Mouse (Mus musculus) layer of hippocampus, adult 11-12 months (tissue): ENCODE data around the gene Ranbp17.

Experiments
- DNase-seq: peaks from one replicate; pipeline ENCODE4 v3.0.0; 2022; ENCODE audit warnings: low spot score

The Ranbp17 gene

DNA sequence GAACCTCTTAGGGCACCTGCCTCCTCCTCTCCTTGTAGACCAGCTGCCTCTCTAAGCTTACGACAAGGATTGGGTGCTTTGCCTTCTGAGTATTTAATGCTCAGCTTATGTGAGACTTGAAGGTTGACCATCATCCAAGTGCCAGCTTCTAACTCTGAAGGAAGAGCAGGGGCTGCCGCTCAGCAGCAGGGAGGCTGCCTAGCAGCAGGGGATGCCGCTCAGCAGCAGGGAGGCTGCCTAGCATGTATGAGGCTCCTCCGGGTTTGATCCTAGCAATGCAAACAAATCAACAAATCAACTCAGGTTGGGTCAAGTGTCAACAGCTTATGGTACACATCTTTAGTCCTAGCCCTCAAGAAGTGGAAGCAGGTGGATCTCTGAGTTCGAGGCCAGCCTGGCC lies 281.5 kb downstream of the Ranbp17 start:
- no peak for DNase-seq

- no peak for DNase-seq
These were observed 285.4 kb downstream of the Ranbp17 start for GRCm38 (mm10) chr11:33228186-33228585.

DNA sequence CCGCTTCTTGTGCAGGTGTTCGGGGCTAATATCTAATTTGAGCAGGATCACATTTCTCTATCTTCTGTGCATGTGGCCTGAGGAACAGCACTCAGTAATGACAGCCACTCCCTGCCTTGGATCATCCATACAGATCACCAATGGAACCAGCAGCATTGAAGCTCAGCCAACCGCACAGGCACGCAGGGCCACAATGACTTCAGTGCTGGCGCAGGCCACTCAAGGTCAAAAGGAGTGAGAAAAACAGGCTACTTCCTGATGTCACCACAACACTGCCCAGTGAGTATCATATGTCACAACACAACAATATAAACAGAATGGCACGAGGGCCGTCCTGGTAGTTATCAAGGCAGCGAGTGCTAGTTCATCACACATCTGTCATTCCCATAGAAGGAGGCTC lies 287.0 kb downstream of the Ranbp17 start:
- DNase-seq, result no peak

GRCm38 (mm10) chr11:33221566-33222365 lies 291.8 kb downstream of the Ranbp17 start:
- DNase-seq, result no peak

DNA sequence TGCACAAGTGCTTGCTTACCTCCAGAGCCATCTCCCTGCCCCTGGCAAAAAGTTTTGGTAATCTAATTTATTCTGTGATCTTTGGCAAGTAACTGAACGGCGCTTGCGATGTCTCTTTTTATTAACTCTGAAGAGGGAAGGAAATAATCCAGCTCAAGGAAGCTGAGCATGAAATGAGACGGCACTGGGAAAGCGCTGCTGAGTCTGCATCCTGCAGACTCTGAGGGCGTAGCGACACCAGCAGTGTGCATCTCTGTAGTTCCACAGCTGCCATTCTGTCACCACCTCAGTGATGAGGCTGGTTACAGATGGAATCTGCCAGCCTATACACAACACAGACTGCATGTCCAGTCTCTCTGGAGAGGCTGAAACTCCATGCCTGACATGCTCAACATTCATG lies 292.8 kb downstream of the Ranbp17 start:
- DNase-seq, result no peak

DNA sequence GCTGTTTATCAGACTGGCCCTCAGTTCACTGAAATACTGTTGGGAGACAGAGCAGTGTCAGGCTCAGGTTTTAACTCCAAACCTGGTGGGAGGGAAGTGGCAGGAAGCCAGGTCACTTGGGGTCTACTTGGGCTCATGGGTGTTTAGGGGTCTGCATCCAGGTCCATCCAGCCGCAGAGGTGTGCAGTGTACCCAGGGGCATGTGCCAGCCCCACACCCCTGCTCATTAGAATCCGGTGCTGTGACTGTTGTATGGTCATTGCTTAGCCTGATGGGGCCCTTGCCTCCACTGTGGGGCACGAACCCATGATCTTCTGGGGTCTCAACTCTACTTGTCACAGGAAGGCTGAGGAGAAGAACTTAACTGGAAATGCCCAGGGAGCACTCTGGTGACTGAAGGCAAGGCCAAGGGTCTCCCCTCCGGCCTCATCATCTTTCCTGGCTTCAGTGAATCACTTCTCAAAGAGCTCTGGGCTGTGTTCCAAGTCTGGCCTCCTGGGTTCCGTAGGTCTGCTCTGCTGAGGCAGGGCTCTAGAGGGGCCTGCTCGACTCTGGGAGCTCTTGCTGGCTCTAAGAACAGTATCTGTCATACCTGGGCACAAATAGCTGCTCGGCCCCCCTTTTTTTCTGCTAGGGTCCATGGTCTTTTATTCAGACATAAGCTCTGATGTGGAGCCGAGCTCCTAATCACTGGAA lies 296.0 kb downstream of the Ranbp17 start:
- DNase-seq, result no peak

DNA sequence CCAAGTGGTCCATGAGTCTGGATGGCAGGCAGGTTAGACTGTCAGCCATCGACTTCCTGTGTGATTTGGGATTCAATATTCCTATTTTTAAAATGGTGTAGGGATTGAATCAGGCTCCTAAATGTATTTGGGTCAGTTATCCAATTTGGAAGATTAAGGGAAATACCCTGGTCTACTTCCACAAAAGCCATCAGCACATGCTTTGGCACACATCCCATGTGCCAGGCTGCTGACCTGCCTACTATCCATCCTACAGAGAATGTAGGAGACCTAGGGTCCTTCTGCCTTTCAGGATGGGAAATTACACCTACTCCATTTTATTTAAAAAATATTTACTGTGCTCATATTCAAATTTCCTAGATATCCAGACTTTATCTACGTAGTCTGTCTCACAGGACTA lies 306.1 kb downstream of the Ranbp17 start:
- DNase-seq, result no peak

- DNase-seq, result no peak
These were observed 308.6 kb downstream of the Ranbp17 start for GRCm38 (mm10) chr11:33204966-33205365.

DNA sequence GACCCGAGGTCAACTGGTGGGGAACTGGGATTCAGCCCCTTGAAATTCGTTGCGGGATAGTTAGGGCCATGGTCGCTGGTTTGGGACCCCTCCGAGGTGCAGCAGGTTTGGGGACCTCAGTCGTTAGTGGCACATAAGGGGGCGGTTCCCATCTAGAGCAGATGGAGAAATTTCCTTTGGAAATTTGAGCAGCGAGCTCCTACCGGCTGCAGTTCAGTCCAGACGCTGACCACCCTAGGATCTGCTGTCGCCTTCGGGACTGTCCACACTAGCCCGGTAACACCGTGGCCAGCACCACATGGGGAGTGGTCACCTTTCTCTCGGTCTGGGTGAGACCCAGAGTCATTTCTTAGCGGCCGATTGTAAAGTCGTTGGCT lies 309.2 kb downstream of the Ranbp17 start:
- no peak for DNase-seq

DNA sequence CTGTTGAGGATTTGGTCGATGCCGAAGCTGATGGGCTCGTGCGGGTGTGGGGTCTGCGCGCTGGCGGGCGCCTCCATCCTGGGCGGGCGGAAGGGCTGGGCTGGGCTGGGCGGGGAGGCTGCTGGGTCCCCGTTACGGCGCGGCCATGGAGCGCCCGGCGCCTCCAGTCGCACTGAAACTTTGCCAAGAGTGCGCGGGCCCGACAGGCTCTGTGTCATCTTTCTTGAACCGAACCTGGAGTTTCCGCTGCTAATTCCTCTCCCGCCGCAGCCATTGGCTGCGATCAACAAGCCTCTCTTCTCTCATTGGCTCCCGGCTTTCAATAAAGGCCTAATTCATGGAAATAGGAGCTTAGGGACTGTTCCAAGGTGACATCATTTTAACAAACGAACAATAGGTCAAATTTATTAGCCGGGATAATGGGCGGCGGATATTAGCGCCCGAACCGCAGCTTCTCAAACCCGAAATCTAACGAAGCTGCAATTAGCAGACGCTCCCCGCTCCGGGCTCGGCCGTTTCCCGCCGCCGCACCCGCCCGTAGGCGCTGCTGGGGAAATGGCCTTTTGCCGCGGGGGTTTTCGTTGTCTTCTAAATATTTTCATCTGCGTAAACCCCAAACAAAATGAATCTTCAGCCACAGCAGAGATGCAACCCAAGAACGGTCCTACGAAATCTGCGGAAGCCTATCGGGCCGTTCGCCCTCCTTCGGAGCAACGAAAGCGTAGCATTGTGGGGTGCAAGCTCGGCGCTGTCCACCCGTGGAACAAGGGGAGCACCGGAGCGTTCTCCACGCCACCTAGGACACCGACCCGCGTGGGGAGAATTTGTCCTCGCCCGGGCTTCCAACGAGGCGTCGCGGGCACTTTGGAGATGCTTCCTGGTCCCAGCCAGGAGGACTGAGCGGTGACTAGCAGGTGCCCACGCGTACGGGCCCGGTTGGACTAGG lies 309.9 kb downstream of the Ranbp17 start, which contains the start of gene Tlx3:
Gene Tlx3, minus strand, starts transcription at position 207 of the 946 bp plus-strand sequence.
- DNase-seq, result no peak

DNA sequence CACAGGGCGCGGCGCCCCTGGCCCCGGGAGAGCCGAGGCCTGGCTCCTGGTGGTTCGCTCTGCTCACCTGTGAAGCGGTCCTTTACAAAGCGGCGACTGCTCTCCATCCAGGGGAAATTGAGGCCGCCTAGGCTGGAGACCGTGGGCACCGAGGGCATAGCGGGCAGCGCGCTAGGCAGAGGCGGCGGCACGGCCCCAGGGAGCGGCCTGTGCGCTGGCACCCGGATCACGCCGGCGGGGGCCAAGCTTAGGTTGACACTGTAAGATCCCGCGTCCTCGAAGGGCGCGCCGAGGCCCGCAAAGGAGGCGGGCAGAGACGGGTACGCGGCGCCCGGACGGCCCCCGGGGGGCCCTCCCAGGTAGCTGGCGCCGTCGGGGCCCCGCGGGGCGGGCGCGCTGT lies 310.6 kb downstream of the Ranbp17 start:
- no peak for DNase-seq

- no peak for DNase-seq
These were observed 311.2 kb downstream of the Ranbp17 start for GRCm38 (mm10) chr11:33202296-33202695.

DNA sequence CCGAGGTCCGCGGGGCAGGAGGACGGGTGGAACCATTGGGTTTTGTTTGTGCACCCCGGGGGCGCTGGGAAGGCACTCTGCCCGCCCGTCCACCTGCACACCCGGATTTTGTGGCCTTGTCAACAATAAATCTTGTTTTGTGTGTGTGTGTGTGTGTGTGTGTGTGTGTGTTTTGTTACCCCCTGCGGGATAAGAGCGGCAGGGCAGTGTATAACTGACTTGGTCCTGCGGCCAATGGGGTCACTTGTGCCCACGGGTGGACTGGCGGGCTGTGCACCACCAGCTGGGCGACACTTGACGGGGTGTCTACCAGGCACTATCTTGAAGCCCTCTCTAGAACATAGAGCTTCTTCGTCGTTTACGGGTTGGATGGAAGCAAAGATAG lies 311.9 kb downstream of the Ranbp17 start:
- no peak for DNase-seq

GRCm38 (mm10) chr11:33200764-33201625 lies 312.6 kb downstream of the Ranbp17 start:
- DNase-seq, result no peak

DNA sequence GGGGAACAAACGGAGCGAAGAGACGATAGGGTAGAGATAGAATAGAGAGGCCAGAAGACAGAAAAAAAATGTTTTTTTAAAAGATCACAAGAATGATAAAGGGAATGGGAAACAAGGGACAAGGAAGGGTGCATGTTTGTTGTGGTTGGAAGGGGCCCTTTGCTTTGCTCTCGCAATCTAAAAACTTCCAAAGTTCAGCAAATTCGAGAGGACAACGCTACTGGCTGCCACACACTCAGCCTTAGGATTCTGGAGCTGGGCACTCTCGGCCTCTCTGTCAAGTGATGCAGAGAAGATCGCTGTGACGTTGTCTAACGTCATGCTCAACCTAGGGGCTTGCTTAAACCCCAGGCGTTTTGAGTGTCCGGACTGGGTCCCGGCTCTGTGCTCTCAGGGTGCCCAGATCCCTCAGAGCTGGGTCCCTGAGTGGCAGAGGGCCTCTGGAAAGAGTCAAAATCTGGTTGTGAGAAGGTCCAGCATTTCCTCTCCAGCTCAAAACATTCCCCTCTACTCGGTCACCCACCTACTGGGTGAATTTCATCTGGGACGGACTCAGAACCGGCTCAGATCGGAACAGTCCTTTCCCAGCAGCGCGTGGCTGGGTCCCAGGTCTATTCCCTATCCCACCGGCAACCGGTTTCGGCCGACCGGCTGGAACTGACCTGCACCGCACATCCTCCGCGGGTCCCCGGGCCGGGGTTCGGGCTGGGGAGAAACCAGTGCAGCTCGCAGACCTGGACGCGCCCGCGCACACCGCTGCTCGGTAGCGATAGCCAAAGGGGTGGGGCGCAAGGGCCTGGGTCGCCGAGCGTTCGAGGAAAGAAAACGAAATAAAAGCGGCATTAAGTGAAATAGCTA lies 313.4 kb downstream of the Ranbp17 start:
- DNase-seq, result no peak

DNA sequence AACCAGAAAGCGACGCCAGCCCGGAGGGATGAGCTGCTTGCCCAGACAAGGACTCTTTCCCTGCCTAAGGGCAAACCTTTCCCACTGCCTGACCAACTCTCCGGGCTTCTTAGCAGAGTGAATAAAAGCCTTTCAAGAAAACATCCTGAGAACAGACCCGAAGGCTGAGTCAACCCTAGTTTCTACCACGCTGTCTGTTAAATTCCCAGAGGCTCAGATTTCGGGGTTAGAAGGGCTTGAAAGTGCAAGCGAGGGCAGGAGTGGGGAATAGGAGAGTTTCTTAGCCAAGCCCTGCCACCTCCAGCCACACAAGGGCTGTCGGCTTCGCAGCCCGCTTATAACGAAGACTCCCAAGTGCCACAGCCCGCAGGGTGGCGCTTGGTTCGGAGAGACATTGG lies 314.4 kb downstream of the Ranbp17 start:
- no peak for DNase-seq

- DNase-seq, result no peak
These were observed 315.0 kb downstream of the Ranbp17 start for GRCm38 (mm10) chr11:33198351-33199116.

GRCm38 (mm10) chr11:33197673-33198072 lies 315.9 kb downstream of the Ranbp17 start:
- no peak for DNase-seq

GRCm38 (mm10) chr11:33197133-33197514 lies 316.4 kb downstream of the Ranbp17 start:
- no peak for DNase-seq
